Mouse (Mus musculus): ENCODE results near the gene Zfr2.

DNA sequence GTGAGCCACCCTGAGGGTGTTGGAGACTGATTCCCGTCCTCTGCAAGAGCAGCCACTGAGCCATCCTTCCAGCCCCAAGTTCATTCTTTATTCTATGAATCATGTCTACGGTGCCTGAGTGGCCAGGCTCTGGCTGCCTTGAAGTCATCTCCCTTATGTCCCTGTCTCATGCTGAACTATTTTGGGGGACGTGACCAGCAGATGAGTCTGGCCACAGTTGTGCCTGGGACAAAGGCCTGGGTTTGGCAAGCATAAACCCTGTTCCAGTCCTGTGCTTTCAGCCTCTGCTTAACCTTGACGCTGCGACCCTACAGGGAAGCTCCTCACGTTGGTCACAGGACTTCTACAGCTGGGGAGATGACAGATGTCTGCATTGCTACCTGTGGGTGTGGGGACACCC is 35.6 kb upstream of the Zfr2 start:
- TF ChIP-seq CTCF (IDR thresholded peaks at IDR 0.05; ENCODE audit: control insufficient read depth, insufficient read depth, insufficient read length) (no peak), MAX (IDR thresholded peaks at IDR 0.05) (no peak), CEBPB (IDR thresholded peaks at IDR 0.05; ENCODE audit: low read depth) (no peak)
